Mouse (Mus musculus) megakaryocyte progenitor cell, adult 5-6 weeks (primary cell): ENCODE measurements around the gene Tbc1d14. TPM values are rescaled to one million over a fixed set of nuclear protein-coding genes. Genes with fewer than 3 reads are reported as not detected.
A peak's percentile ranks its signal among the peaks of the same experiment; 100 is the strongest.

Experiments used
- ATAC-seq: replicated peaks from 2 replicates; pipeline ENCODE4 v1.8.0; 2016; ENCODE audit warnings: mild to moderate bottlenecking, moderate TSS enrichment, inconsistent platforms; ENCODE audit not compliant: poor library complexity
- total RNA-seq, 2 experiments: library from RNA; stranded (forward) in 1 of 2; stranded (reverse) in 1 of 2; fragments of 157-497, 149-512 nt in 1 of 2; fragments of 200-1000 nt in 1 of 2; gene quantifications; 2 replicates each; pipeline versions ENCODE4 v1.2.3 to v1.2.4; 2015 to 2017

Tbc1d14 gene
- total RNA-seq, 2 experiments from 2014 or later, result 5.8 to 19.5 TPM

- ATAC-seq, result no peak
These were observed 121.9 kb downstream of the Tbc1d14 start for GRCm38 (mm10) chr5:36471206-36471605.

- no peak for ATAC-seq
These were observed 127.2 kb downstream of the Tbc1d14 start for GRCm38 (mm10) chr5:36465889-36466288.

- peak; percentile 93 for ATAC-seq
These were observed 128.1 kb downstream of the Tbc1d14 start, which contains the start of gene Grpel1 for GRCm38 (mm10) chr5:36464709-36465661. TSS of gene Grpel1 (plus strand) at chr5:36464998.

GRCm38 (mm10) chr5:36463391-36463790 is 129.7 kb downstream of the Tbc1d14 start:
- ATAC-seq, result no peak

GRCm38 (mm10) chr5:36462810-36463209 is 130.3 kb downstream of the Tbc1d14 start:
- ATAC-seq, result peak; percentile 53

- no peak for ATAC-seq
These were observed 131.8 kb downstream of the Tbc1d14 start for GRCm38 (mm10) chr5:36461231-36461630.

GRCm38 (mm10) chr5:36460712-36461111 is 132.4 kb downstream of the Tbc1d14 start:
- no peak for ATAC-seq

GRCm38 (mm10) chr5:36458926-36459325 is 134.2 kb downstream of the Tbc1d14 start:
- ATAC-seq, result peak; percentile 68

- ATAC-seq, result no peak
These were observed 135.4 kb downstream of the Tbc1d14 start for GRCm38 (mm10) chr5:36457706-36458105.

- ATAC-seq, result no peak
These were observed 140.3 kb downstream of the Tbc1d14 start for GRCm38 (mm10) chr5:36452821-36453220.

GRCm38 (mm10) chr5:36451872-36452389 is 141.1 kb downstream of the Tbc1d14 start:
- ATAC-seq, result no peak

- peak; percentile 86 for ATAC-seq
These were observed 142.0 kb downstream of the Tbc1d14 start for GRCm38 (mm10) chr5:36451119-36451518.

GRCm38 (mm10) chr5:36449710-36450358 is 143.2 kb downstream of the Tbc1d14 start:
- ATAC-seq, result no peak

- ATAC-seq, result no peak
These were observed 145.2 kb downstream of the Tbc1d14 start for GRCm38 (mm10) chr5:36447872-36448271.

GRCm38 (mm10) chr5:36446166-36446890 is 146.7 kb downstream of the Tbc1d14 start:
- no peak for ATAC-seq

GRCm38 (mm10) chr5:36445028-36445427 is 148.0 kb downstream of the Tbc1d14 start:
- ATAC-seq, result no peak

- no peak for ATAC-seq
These were observed 148.5 kb downstream of the Tbc1d14 start for GRCm38 (mm10) chr5:36444611-36445010.

- no peak for ATAC-seq
These were observed 152.3 kb downstream of the Tbc1d14 start for GRCm38 (mm10) chr5:36440741-36441140.
